Mouse (Mus musculus) embryonic facial prominence, embryonic 14.5 days (tissue): ENCODE measurements around the gene Lsamp. TPM values are rescaled to one million over a fixed set of nuclear protein-coding genes. Genes with fewer than 3 reads are reported as not detected.

Experiments used
- ATAC-seq: fragments of 200-750 bp; cut with Nextera tagmentation; 2 replicates; pipeline ENCODE4 v1.8.0; 2017; ENCODE audit warnings: low read depth, moderate number of reproducible peaks, moderate TSS enrichment
- DNase-seq: peaks from one replicate; pipeline ENCODE4 v3.0.0-alpha.2; 2015; ENCODE audit warnings: low spot score
- H3K27ac ChIP-seq: fragments of 300-500 bp; sonication (generic); replicated peaks from 2 replicates; pipeline ENCODE4 v1.5.1; 2014; ENCODE audit warnings: low read depth, mild to moderate bottlenecking, low read length, moderate library complexity
- H3K27me3 ChIP-seq: fragments of 300-500 bp; sonication (generic); replicated peaks from 2 replicates; pipeline ENCODE4 v1.6.1; 2014; ENCODE audit warnings: low read length; ENCODE audit not compliant: control insufficient read depth, insufficient read depth
- H3K36me3 ChIP-seq: fragments of 300-500 bp; sonication (generic); 2 replicates; pipeline ENCODE4 v1.6.1; 2014; ENCODE audit warnings: low read length, mixed read lengths; ENCODE audit not compliant: control insufficient read depth, insufficient read depth
- H3K4me1 ChIP-seq: fragments of 300-500 bp; sonication (generic); 2 replicates; pipeline ENCODE4 v1.6.1; 2014; ENCODE audit warnings: antibody characterized with exemption, low read length; ENCODE audit not compliant: control insufficient read depth, insufficient read depth
- H3K4me2 ChIP-seq: fragments of 300-500 bp; sonication (generic); 2 replicates; pipeline ENCODE4 v1.6.1; 2014; ENCODE audit warnings: low read depth, mild to moderate bottlenecking, low read length, moderate library complexity, mixed read lengths
- H3K4me3 ChIP-seq: fragments of 300-500 bp; sonication (generic); 2 replicates; pipeline ENCODE4 v1.5.1; 2014; ENCODE audit warnings: low read depth, mild to moderate bottlenecking, low read length
- H3K9ac ChIP-seq: fragments of 300-500 bp; sonication (generic); 2 replicates; pipeline ENCODE4 v1.6.1; 2014; ENCODE audit warnings: low read depth, mild to moderate bottlenecking, low read length, moderate library complexity, mixed read lengths
- H3K9me3 ChIP-seq: fragments of 300-500 bp; sonication (generic); 2 replicates; pipeline ENCODE4 v1.6.1; 2016; ENCODE audit warnings: low read length; ENCODE audit not compliant: control insufficient read depth
- WGBS: fragments of 180-500 bp; shearing (Covaris S2); extraction: QIAGEN DNeasy Blood & Tissue Kit; methylation state at CpG from one replicate; pipeline ENCODE4 v1.1.7; 2014; 5-methylcytosine and 5-hydroxymethylcytosine counted together
- polyA plus RNA-seq: library from polyadenylated mRNA; unstranded; fragments of >200 nt; fragmentation: Nextera tagmentation; extraction: Ambion mirVana; gene quantifications from 2 replicates; pipeline ENCODE4 v1.2.1, GENCODE M21; 2014

Lsamp gene
- polyA plus RNA-seq, 1 experiment from 2014 or later: 8.9 TPM

DNA sequence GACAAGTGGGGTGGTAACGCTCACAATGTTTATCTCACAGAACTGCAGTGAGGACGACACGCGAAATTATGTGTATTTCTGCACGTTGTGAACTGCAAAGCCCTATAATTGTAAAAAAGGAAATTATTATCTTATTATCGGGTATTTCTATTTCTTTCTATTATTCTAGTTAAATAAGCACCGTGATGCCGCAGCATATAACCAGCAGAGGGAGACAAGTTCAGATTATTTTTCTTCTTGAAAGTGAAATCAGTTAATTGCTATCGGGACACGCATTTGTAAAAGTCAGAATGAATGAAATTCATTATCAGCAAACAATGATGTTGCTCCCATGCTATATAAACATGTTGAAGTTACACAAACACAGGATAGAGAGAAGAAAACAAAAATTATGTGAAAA, 1540.1 kb downstream of the Lsamp start:
- ATAC-seq (no peak), DNase-seq (peak; percentile 42)
- H3K9me3 ChIP-seq: no peaks in the 10 kb centered on the region
- H3K4me3 ChIP-seq: no peak overlapping the region
- WGBS: 59% methylated on average over 10 of the region's 10 CpGs
- H3K4me2 ChIP-seq: 0 out of 2 replicates have a peak overlapping the region, but pooled peaks have one; percentile 13
- H3K4me1 ChIP-seq: no peaks in the 10 kb centered on the region
- H3K36me3 ChIP-seq: no peaks in the 10 kb centered on the region
- H3K27me3 ChIP-seq: no peaks in the 10 kb centered on the region
- H3K9ac ChIP-seq: no peak overlapping the region
- H3K27ac ChIP-seq: no peak overlapping the region

DNA sequence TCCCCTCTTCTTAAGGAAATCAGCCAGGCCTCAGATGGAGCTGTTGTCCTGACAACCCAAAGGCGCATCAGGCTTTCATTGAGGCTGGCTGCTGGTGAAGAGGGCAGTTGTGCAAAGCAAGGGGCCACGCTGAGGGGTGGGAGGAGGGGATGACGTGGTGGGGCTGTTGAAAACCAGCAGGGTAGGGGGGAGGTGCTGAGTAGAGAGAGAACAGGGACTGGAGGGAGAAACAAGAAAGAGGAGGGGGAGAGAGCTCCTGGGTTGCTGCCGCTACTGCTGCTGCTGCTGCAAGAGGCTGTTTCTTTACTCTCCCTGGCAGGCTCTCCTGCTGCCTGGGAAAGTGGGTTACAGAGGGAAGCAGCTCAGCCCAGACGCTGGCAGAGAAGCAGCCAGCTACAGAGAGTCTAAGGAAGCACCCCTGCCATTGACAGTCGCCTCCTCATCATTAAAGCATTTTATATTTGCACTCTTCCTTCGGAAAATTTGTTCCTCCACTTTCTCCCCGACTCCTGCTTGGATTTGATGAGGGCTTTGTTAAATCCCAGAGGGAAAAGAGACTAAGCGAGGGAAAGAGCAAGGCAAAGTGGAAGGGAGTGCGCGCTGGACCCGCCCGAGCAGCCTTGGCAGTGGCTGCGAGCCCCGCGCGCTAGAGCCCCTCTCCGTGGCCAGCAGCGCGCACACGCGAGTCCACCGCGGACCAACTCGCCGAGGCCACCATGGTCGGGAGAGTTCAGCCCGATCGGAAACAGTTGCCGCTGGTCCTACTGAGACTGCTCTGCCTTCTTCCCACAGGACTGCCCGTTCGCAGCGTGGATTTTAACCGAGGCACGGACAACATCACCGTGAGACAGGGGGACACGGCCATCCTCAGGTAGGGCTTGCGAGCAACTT, 1548.7 kb downstream of the Lsamp start:
- H3K9ac ChIP-seq: peak overlapping the region; percentile 63
- no peaks in the 10 kb centered on the region for H3K27me3 ChIP-seq
- ATAC-seq (peak; percentile 91), DNase-seq (peak; percentile 78)
- H3K4me2 ChIP-seq: peak overlapping the region; percentile 92
- peak overlapping the region; percentile 44 for H3K27ac ChIP-seq
- WGBS: under 1% methylated on average over 32 of the region's 38 CpGs
- peak overlapping the region; percentile 62 for H3K4me3 ChIP-seq
- no peaks in the 10 kb centered on the region for H3K9me3 ChIP-seq
- no peaks in the 10 kb centered on the region for H3K36me3 ChIP-seq
- peaks cover 5% of the 10 kb centered on the region; the same call in 1 of the 2 replicates for H3K4me1 ChIP-seq

DNA sequence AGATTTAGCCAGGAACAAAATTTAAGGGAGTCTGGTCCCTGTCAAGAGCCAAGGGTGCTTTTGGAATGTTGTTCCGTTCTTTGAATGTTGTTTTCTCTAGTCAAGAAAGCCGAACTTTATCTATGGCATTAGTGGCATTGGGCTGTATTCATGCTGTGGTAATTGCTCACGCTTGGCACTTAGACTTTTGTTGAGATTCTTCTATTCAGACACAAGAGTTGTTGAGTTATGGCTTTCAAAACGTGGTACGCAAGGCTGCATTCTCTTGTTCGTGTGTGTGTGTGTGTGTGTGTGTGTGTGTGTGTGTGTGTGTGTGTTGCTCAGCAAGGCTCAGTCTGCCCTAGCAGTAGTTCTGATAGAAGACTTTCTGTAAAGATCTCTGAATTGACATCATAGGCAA, 1549.5 kb downstream of the Lsamp start:
- Histone ChIP-seq H3K4me2 (peak overlapping the region; percentile 92), H3K4me1 (peaks cover 5% of the 10 kb centered on the region; the same call in 1 of the 2 replicates), H3K27me3 (no peaks in the 10 kb centered on the region), H3K36me3 (no peaks in the 10 kb centered on the region), H3K9ac (peak overlapping the region; percentile 63), H3K27ac (no peak overlapping the region), H3K4me3 (peak overlapping the region; percentile 62), H3K9me3 (no peaks in the 10 kb centered on the region)
- DNase-seq: peak; percentile 20
- ATAC-seq: no peak
- WGBS: 9% methylated on average over 6 of the region's 6 CpGs

DNA sequence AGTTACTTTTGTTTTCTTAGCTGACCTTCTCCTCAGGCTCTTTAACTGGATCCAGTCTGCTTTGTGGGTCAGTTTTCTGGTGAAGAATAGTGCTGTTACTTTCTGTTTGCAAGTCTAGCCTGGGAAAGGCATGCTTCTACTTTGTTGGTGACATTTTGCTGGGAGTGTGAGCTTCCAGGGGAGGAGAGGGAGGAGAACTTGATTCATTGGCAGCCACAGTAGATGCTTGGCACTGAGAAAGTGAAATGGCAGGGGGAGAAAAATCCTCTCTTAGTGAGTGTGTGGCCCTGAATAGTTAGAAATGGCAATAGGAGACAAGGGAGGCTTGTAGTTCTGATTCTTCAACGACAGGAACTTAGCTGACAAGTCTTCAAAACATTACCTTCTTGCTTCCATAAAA, 1551.6 kb downstream of the Lsamp start:
- Histone ChIP-seq H3K27ac (no peak overlapping the region), H3K4me3 (no peak overlapping the region), H3K9ac (no peak overlapping the region), H3K4me2 (no peak overlapping the region), H3K9me3 (no peaks in the 10 kb centered on the region), H3K36me3 (no peaks in the 10 kb centered on the region), H3K27me3 (no peaks in the 10 kb centered on the region), H3K4me1 (peaks cover 5% of the 10 kb centered on the region; the same call in 1 of the 2 replicates)
- DNase-seq (no peak), ATAC-seq (no peak)
- 67% methylated on average over 1 of the region's 1 CpGs for WGBS

DNA sequence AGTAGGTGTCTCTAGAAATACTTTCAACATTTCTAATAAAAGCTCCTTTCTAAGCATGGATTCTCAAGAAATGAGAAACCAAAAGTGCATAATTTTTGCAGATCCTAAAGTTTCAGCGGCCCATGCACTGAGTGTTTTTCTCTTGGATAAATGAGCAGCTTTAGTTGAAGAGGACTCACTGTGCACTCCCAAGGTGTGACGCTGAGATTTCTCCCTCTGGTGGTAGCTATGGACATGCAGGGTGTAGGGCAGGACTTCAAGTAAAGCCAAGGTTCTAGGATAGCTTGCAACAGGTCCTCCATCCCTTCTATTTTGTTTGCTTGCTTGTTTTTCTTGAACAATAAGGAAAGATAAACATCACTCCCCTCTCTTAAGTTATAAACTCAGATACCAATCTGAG, 1558.5 kb downstream of the Lsamp start:
- no peak overlapping the region for H3K4me2 ChIP-seq
- DNase-seq: no peak
- 50% methylated on average over 2 of the region's 2 CpGs for WGBS
- no peaks in the 10 kb centered on the region for H3K4me1 ChIP-seq
- no peaks in the 10 kb centered on the region for H3K36me3 ChIP-seq
- H3K4me3 ChIP-seq: no peak overlapping the region
- no peak overlapping the region for H3K9ac ChIP-seq
- H3K9me3 ChIP-seq: no peaks in the 10 kb centered on the region
- H3K27ac ChIP-seq: no peak overlapping the region
- ATAC-seq: no peak
- H3K27me3 ChIP-seq: no peaks in the 10 kb centered on the region

DNA sequence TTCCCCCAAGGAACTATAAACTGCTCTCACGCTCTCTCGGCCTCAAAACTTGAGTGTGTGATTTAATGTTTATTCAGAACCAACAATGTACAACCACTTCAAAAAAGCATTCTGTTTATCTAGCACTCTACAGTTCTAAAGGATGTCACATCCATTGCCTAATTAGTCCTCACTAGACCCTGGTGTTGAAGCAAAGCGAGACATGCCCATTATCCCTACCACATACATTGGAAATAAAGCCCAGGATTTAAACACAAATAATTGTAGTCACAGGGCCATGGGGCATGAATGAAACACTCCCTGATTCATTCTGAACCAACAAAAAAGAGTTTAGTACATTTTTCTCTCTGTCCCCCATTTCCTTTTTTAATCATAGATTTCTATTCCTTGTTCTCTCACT, 1567.0 kb downstream of the Lsamp start:
- H3K9ac ChIP-seq: no peak overlapping the region

DNA sequence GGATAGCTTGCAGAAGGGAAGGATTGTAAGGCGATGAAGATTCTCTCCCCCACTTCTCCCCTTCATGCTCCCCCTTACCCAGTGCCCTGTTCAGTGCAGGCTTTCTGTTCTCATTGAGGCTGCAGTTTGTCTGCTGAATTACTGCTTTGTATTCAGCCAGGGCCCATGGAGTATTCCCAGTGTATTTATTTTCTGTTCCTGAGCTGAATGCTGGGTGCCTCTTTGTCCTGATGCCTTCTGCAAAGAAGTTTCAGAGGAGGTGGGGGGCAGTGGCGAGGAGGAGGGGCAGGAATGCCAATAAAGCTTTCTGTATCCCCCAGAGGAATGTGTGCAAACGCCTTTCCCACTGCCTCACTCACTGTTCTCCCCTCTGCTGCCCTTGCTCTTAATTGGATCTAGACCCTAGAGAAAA, 1567.7 kb downstream of the Lsamp start:
- H3K27me3 ChIP-seq: no peaks in the 10 kb centered on the region
- 18% methylated on average over 3 of the region's 3 CpGs for WGBS
- peak; percentile 61 for DNase-seq
- peaks cover 6% of the 10 kb centered on the region for H3K4me1 ChIP-seq
- H3K27ac ChIP-seq: no peak overlapping the region
- H3K4me3 ChIP-seq: no peak overlapping the region
- ATAC-seq: peak; percentile 84
- H3K9me3 ChIP-seq: no peaks in the 10 kb centered on the region
- no peak overlapping the region for H3K4me2 ChIP-seq
- no peaks in the 10 kb centered on the region for H3K36me3 ChIP-seq
- H3K9ac ChIP-seq: no peak overlapping the region

More for the DNA sequence above, 1567.0 kb downstream of the Lsamp start:
- H3K9me3 ChIP-seq: no peaks in the 10 kb centered on the region
- H3K27me3 ChIP-seq: no peaks in the 10 kb centered on the region
- no peak overlapping the region for H3K4me3 ChIP-seq
- no peak for DNase-seq
- no peaks in the 10 kb centered on the region for H3K36me3 ChIP-seq
- H3K4me2 ChIP-seq: no peak overlapping the region
- H3K27ac ChIP-seq: no peak overlapping the region
- H3K4me1 ChIP-seq: peaks cover 6% of the 10 kb centered on the region
- 78% methylated on average over 3 of the region's 3 CpGs for WGBS
- ATAC-seq: no peak

DNA sequence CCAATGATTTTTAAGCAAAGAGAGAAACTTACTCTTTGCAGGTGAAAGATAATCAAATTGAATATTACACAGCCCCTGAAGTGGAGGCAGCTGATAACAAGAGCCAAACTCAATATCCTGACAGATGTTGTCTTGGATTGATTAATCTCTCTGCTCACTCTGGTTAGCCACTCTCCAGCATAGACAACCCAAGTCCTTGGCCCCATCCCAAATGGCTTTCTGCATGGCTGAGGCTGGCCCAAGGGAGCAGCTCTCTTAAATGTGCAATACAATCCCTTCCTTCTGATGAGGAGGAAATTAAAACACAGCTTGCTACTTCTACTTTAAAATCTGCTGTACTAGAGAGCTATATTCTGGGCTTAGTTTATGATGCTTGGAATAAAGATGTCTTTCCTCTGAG, 1572.9 kb downstream of the Lsamp start:
- Histone ChIP-seq H3K27ac (no peak overlapping the region), H3K9me3 (no peaks in the 10 kb centered on the region), H3K4me3 (no peak overlapping the region), H3K4me2 (no peak overlapping the region), H3K36me3 (no peaks in the 10 kb centered on the region), H3K27me3 (no peaks in the 10 kb centered on the region), H3K4me1 (no peaks in the 10 kb centered on the region), H3K9ac (no peak overlapping the region)
- DNase-seq (peak; percentile 51), ATAC-seq (peak; percentile 22; the same call in 1 of the 2 replicates)

DNA sequence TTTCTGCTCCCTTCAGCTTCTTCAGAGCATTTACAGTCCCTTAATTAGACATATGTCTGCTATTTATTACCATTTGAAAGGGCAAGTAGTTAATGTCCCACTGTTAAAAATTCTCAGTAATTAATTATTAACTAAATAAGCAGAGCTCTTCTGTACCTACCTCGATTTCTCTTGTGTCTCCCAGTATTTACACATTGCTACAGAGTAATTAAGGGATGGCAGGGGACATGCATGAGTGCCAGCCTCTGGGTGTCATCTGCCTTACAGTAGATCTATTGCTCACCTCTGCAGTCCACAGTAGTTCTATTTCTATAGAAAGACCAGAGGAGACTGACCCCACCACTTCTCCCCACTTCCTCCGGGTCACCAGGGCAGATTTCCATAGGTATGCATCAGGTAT, 1581.1 kb downstream of the Lsamp start:
- Histone ChIP-seq H3K4me2 (no peak overlapping the region), H3K9ac (no peak overlapping the region), H3K36me3 (no peaks in the 10 kb centered on the region), H3K27me3 (no peaks in the 10 kb centered on the region), H3K27ac (no peak overlapping the region), H3K4me1 (no peaks in the 10 kb centered on the region), H3K9me3 (no peaks in the 10 kb centered on the region), H3K4me3 (no peak overlapping the region)
- ATAC-seq (no peak), DNase-seq (no peak)
- 47% methylated on average over 2 of the region's 2 CpGs for WGBS
